Mouse (Mus musculus) thymus, adult 2 months (tissue): ENCODE data around the gene Afap1.

ENCODE experiments used
- CTCF ChIP-seq: fragments of 200-500 bp; IDR thresholded peaks from 2 replicates; pipeline ENCODE4 v1.5.1; 2012; ENCODE audit warnings: mild to moderate bottlenecking, control low read depth, low read length, moderate library complexity, borderline replicate concordance; ENCODE audit not compliant: control insufficient read depth, poor library complexity, insufficient read depth; ENCODE audit errors: extremely low read depth
- POLR2A ChIP-seq: fragments of 200-500 bp; IDR thresholded peaks from 2 replicates; pipeline ENCODE4 v1.6.1; 2012; ENCODE audit warnings: mild to moderate bottlenecking, low read length, control low read depth, moderate library complexity; ENCODE audit not compliant: control insufficient read depth, poor library complexity, insufficient read depth; ENCODE audit errors: extremely low read depth

DNA sequence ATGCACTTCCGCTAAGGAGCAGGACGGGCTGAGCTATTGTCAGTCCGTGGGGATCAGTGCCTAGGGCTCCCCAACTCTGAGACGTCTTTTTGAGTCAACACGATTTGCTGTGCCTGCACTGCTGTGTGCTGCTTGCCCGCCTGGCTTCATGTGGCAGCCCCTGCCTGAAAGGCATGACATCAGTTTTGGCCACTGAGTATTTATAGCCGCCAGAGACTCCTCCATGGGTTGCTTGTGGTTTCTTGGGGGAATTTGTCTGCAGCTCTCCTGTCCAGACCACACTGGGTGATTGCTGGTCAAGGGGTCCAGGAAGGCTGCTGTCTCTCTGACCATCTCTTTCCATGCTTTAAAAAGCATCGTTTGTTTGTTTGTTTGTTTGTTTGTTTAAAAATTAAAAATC, 12.2 kb downstream of the Afap1 start:
- TF ChIP-seq CTCF (no peak), POLR2A (no peak)
